In the genomic region with DNA sequence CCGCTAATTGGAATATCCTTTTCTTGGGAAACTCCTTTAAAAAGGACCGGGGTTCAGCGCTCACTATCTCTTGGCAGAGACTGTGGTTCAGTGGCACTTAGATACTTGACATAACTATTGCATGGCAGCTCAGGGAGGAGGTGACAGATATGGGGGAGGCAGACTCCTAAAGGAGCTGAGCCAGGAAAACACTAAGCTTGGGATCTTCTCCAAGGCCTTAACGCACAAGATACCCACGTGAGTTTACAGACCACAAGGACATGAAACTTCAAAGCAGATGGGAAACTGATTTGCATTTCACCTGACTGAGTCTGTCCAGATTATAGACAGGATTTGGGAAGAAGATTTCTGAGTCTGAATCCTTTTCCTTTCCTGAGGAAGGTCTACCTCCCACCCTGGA, we compare ENCODE assay signal across 19 mouse cellular contexts.
DNase-seq lines count a peak whose midpoint lies in the region; ATAC-seq lines count a peak whose summit lies in the region.
"Had no signal": no experiment of that assay in that cellular context is flagged by ENCODE, and none has a peak within 500 bp of the region (broad histone marks: within the 10 kb centered on the region; RNA-seq: fewer than 3 reads in every experiment).

No protein-coding gene starts in this region.

- 0 out of 2 replicates have a peak overlapping the region, but pooled peaks have one; percentile 20 for H3K27ac ChIP-seq in heart, embryonic 13.5 days (replicated peaks)
- H3K27ac ChIP-seq: hindbrain, embryonic 12.5 days; limb, embryonic 13.5 days; liver, embryonic 14.5 days; midbrain, embryonic 15.5 days had no signal

- no peaks in the 10 kb centered on the region for H3K27me3 ChIP-seq in heart, embryonic 13.5 days (replicated peaks)
- H3K27me3 ChIP-seq: hindbrain, embryonic 12.5 days; megakaryocyte, embryonic 14.5 days; midbrain, embryonic 15.5 days had no signal

- H3K4me3 ChIP-seq in heart, embryonic 13.5 days: no peak overlapping the region
- H3K4me3 ChIP-seq: erythroblast, embryonic 14.5 days; hindbrain, embryonic 12.5 days; limb, embryonic 13.5 days; megakaryocyte, embryonic 14.5 days; midbrain, embryonic 15.5 days had no signal

- no peak overlapping the region for H3K9ac ChIP-seq in heart, embryonic 13.5 days
- H3K9ac ChIP-seq: hindbrain, embryonic 12.5 days; limb, embryonic 13.5 days; liver, embryonic 14.5 days; midbrain, embryonic 15.5 days had no signal

- peak overlapping the region; percentile 20; the same call in 1 of the 2 replicates for H3K4me2 ChIP-seq in heart, embryonic 13.5 days
- H3K4me2 ChIP-seq: hindbrain, embryonic 12.5 days; limb, embryonic 13.5 days; midbrain, embryonic 15.5 days had no signal

- WGBS in heart, embryonic 13.5 days: 25% methylated on average over 5 of the region's 5 CpGs

- peak; percentile 24 for DNase-seq in adrenal gland, postnatal 10 days
- no peak for DNase-seq in adrenal gland, postnatal 4 days (ENCODE audit: low spot score in 2 of 2)
- no peak for DNase-seq in heart, postnatal 4 days
- peak; percentile 6 for DNase-seq in ovary, adult 18-20 months (ENCODE audit: low spot score)
- no peak for DNase-seq in ovary, postnatal 14 days (ENCODE audit: low spot score)
- DNase-seq in telencephalon, adult 2 months (ENCODE audit: low read depth, low spot score): peak; percentile 71
- DNase-seq in layer of hippocampus, adult 11-12 months (ENCODE audit: low spot score): no peak
- DNase-seq: cerebellum, adult 18-20 months; cerebellum, postnatal 36 days; kidney, postnatal 4 days; lung, postnatal 10 days; thymus, adult 18-20 months had no signal

- peaks cover 19% of the 10 kb centered on the region for H3K4me1 ChIP-seq in heart, embryonic 13.5 days
- H3K4me1 ChIP-seq: megakaryocyte, embryonic 14.5 days had no signal

- H3K9me3 ChIP-seq in heart, embryonic 13.5 days: no peaks in the 10 kb centered on the region
- H3K9me3 ChIP-seq: hindbrain, embryonic 12.5 days; limb, embryonic 13.5 days; midbrain, embryonic 15.5 days had no signal

- no peaks in the 10 kb centered on the region for H3K36me3 ChIP-seq in heart, embryonic 13.5 days
- H3K36me3 ChIP-seq: hindbrain, embryonic 12.5 days; limb, embryonic 13.5 days; midbrain, embryonic 15.5 days had no signal

- no peak for ATAC-seq in heart, embryonic 13.5 days (ENCODE audit: extremely low read depth, insufficient number of reproducible peaks, low FRiP score, low TSS enrichment)
- ATAC-seq: midbrain, embryonic 15.5 days had no signal

Comparison
In these comparisons a context has a peak if more than half of its experiments do, and no peak if none do; other contexts are left out.
1. DNase-seq: peak in adrenal gland, postnatal 10 days (single experiment), ovary, adult 18-20 months (single experiment) and telencephalon, adult 2 months (single experiment); none in adrenal gland, postnatal 4 days (0 of 2), heart, postnatal 4 days (single experiment), ovary, postnatal 14 days (single experiment) and layer of hippocampus, adult 11-12 months (single experiment).